Mouse (Mus musculus): ENCODE data around the gene Ajm1.

The Ajm1 gene

DNA sequence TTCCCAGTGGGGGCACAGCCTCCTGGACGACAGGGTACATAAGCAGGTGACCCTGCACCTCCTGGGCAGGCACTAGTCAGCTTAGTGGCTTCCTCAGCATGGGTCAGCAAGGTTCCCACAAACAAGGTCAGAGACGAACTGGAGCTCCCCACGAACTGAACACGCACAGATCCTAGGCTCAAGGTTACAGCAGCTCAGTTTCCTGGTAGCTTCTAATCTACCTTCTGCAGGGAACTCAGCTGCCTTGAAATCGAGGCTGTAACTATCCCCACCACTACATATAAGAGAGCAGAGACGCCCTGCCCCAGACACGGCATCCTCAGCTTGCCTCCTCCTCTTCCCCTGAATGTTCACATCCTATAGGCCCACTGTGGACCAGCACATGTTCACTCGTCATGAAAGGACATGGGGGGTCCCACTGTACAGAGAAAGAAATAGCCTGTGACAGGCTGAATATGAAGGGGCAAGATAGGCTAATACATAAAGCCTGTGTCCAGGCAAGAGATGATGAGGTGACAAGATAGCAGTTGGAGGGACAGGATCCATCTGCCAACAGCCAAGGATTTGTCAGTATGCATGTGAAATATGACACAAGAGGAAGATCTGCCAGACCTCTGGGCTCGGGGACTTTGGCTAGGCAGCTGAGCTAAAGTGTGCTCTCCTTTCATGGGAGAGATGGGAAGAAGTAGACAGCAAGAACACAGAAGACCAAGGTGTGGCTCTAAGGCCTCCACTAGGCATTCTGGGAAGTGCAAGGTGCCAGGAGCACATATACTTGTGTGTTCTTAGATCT lies 54.9 kb downstream of the Ajm1 start:
- DNase-seq (ENCODE audit: low read depth, low spot score): no peak
